Mouse (Mus musculus) NIH3T3 (cell line): ENCODE results near the gene Stox2.

Experiments
- DNase-seq: peaks from one replicate; pipeline ENCODE4 v3.0.0-alpha.2; 2012; ENCODE audit warnings: low read depth

Gene Stox2

GRCm38 (mm10) chr8:47289641-47290040 lies 156.5 kb downstream of the Stox2 start:
- no peak for DNase-seq

DNA sequence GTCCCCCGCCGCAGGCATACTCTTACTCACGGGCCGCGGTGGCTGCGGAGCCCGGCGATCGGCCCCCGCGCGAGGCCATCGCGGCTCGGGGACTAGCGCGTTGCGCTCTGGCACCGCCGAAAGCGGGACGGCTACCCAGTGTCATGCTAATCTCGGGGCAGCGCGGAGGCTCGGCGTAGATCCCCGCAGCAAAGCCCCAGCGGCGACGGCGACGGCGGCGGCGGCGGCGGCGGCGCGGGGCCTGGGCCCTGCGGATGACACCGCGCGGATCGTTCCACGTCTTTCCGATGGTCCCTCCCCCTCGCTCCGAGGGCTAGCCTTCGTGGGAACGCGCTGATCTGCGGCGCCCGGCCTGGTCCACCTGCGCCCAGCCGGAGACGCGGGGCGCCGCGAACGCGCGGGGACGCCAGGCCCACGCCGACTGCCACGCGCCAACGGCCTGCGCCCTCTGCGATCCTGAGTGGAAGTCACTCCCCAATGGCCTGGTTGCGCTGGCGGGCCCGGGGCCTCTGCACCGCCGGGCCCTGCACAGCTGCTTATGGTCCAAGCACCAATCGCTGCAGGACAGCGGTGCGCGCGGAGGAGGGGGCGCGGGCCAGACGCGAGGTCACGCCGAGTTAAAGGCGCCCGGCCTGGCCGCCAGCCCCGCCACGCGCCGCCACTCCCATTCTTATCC lies 157.2 kb downstream of the Stox2 start:
- no peak for DNase-seq

GRCm38 (mm10) chr8:47288131-47288865 lies 157.9 kb downstream of the Stox2 start:
- no peak for DNase-seq

GRCm38 (mm10) chr8:47287641-47288130 lies 158.5 kb downstream of the Stox2 start:
- DNase-seq, result no peak

- no peak for DNase-seq
Measured at GRCm38 (mm10) chr8:47287201-47287621, 159.0 kb downstream of the Stox2 start.

DNA sequence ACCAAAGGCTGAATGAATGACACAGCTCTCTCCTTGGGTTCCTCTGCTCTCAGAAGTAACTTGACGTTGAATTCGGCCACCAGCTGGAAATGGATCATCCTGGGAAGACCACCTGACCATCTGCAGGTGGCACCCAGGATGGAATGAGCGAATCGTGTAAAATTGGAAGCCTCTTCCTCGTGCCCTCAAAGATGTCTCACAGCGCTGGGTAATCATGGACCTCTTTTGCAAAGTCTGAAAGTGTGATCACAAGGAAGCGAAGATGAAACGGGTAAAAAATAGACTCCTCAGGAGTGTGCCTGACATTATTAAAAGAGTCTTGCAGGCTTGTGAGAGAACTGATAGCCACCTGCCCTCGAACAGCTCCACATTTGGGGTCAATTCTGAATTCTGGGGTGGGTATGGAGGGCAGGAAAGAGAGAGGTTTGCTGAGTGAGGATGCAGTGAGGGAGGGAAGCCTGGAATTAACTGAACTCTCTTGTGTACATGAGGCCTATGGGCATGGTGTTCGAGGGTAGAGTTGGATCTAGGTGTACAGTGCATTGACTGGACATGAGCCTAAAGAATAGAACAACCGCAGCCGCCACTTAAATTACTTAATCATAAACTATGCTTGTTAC lies 160.0 kb downstream of the Stox2 start:
- no peak for DNase-seq

DNA sequence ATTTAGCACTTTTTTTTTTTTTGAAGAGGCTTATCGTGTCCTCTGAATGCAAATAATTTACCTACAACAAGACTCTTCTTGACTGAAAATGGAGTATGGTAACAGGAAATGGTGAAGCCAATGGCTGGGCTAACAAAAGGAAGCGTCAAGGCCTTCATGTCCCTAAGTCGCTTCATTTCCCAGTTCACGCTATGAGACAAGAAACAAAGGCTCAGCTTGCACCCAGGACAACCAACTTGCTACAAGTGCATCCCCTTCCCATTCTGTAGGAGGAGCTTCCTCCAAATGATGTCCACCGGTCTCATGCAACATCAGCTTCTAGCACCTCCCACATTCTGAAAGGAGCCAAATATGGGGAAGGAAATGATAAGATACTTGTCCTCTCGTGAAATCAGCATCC lies 160.7 kb downstream of the Stox2 start:
- DNase-seq, result no peak

DNA sequence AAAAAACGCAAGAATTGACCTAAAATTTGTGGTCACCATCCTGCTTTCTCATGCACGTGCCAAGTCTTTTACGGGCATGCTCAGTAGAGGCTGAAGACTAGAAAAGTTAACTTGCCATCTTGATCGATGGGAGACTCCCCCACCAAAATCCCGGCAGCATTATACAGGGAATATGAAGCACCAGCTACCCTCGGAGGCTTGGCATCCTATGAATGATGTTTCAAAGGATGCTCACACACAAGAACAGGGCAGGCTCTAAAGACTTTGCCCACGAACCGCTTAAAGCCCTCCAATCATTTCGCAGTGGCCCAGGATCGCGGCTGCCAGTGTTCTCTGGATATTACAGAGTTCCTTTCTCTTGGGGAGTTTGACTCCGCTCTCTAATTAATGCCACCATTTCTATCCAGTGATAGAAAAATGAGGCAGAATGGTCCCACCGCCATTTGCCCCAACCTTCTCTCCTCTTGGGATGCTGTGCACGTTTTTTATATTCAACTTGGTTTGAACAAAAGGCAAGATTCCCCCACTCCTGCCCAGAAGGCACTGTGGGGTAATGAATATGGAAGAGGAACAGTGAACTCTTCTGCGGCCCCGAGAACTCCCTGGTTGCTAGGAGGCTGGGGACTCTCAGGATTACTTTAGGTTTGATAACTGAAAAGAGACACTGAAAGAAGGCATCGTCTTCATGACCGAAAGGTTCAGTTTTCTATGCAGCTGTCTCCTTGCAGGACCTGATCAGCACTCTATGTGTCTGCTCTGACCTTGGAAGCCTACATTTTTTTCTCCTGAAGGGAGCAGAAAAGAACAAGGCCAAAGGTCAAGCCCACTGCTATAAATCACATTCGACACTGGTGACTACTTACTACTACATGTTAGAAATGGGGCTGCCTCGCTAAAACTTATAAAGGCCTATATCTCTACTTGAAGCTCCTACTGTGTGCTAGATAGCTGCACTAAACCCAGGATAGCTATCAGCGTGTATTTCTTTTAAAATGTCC lies 161.5 kb downstream of the Stox2 start:
- no peak for DNase-seq

- no peak for DNase-seq
Measured at GRCm38 (mm10) chr8:47279898-47280297, 166.3 kb downstream of the Stox2 start.

DNA sequence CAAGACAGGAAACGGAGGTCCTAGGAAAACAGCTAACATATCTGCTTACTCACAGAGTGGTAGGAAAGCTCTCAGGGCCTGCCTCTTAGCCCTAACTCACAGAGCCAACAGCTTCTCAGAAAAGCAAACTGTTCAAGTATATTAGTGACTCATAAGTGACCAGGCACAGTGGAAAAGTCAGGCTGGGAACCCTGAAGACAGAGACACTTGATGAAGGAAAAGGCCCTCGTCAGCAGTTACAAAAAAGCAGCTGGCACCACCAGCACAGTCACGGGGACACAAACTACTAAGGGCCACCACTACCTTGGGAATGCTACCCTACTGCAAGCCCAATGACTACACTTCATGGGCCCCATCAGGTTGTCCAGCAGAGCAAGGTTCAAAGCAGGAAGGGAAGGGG lies 168.0 kb downstream of the Stox2 start:
- DNase-seq, result no peak

GRCm38 (mm10) chr8:47268931-47269330 lies 177.2 kb downstream of the Stox2 start:
- no peak for DNase-seq

DNA sequence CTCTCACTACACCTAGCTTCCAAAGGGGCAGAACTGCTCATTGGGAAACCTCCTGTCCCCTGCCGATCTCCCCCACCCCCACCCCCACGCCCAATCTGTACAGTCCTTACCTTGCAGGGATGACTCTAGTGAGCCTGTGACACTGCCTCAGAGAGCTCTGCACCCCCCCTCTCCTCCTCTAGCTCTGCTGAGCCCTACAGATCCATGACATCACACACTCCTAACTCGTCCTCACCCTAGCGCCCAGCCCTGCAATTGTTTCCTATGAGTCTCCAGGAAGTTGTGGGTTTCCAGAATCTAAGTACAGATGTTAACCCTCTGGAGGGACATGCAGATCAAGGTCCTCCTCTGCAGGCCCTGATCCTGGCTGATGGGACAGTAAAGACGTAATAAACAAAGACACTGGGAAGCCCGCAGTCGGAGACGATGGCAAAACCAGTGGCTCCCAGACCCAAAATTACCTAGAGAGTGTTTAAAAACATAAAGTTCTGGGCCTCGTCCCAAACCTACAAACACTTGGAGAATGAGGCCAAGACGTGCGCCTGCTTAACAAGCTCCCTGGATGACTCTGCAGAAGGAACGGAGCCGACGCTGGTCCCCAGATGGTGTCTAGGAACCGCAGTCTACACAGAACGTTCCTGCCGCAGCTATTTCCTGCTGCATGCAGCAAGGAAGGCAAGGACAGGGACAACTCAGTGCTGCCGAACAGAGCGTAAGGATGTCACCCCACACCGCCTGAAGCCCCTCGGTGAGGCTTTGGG lies 177.9 kb downstream of the Stox2 start:
- no peak for DNase-seq

GRCm38 (mm10) chr8:47263070-47263843 lies 182.9 kb downstream of the Stox2 start:
- DNase-seq, result no peak

DNA sequence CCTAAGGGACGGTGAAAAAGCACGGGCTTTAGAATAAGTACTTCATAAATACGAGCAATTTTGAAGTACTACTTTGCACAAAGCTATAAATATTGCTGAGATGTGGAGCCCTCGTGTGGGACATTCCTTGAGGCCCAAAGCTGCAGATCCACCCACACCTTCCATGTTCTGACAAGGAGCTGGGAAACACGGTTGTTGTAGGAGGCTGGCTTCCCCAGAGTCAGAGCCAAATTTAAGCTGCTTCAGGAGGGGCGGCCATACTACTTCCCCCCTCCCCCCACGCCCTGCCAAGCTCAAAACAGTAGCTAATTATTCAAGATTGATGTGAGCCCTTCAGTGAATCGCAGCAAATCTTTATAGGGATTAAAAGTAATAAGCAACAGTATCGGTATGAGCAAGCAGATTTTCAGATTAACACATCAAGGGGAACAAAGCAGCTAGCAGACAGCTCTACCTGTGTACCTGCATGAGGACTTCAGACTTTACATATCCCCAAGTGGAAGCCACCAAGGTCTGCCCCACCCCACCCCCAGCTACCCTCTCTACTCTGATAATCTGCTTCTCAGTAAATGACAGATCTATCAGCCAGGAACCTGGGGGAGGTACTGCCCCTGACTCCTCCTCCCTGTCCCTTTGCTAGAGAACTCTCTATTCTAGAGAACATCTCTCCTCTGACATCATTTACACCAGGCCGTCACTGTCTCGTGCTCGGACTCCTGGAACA lies 185.2 kb downstream of the Stox2 start:
- no peak for DNase-seq

- no peak for DNase-seq
Measured at GRCm38 (mm10) chr8:47250832-47251231, 195.3 kb downstream of the Stox2 start.

- DNase-seq, result peak; percentile 28
Measured at GRCm38 (mm10) chr8:47245116-47245515, 201.0 kb downstream of the Stox2 start.

GRCm38 (mm10) chr8:47244202-47244601 lies 202.0 kb downstream of the Stox2 start:
- DNase-seq, result no peak

DNA sequence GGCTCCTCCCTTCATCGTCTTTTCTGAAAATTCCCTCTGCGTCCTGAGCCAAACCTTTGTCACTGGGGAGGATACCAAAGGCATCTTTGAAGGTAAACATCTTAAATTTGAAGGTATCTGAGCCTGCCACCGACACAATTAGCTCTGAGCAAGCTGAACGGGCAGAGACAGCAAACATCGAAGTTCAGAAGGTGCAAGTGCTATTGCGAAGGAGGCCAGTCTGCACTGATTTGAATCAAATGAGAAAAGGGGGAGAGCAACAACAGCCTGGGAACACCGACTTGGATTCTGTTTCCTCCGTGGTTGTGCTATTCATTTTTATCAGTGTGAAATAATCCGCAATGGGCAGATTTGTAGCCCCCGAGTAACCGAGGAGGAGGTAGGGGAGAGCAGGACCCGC lies 202.5 kb downstream of the Stox2 start:
- no peak for DNase-seq

DNA sequence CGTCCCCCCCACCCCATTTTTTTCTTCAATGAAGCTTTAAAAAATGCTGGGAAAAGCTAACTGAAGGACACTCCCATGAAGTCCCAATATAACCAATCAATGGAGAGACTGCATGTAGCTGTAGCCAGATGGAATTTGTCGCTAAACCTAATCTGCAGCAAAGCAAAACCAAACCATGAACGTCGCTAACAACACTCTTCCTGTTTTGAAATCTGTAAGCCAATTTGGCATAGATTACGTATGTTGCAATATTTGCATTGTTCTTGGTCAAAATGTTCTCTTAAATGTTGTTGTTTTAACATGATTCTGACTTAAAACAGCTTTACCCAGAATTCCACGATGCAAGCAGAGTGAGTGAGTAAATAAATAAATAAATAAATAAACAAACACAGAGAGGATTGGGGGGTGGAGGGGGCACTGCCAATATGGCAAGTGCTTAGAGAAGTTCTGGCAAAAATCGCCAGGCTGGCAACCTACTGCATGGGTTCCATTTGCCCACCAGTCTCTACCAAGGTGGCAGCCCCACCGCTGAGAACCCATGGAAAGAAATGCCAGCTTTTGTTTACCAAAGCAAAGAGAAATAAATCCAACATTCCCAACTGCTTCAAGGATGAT lies 203.0 kb downstream of the Stox2 start:
- peak; percentile 14 for DNase-seq
